Mouse (Mus musculus) ES-E14 (cell line): ENCODE measurements around the gene Zfp420.

Source experiments
- CHD2 ChIP-seq: IDR thresholded peaks from 2 replicates; pipeline ENCODE4 v1.6.1; 2014; ENCODE audit warnings: mild to moderate bottlenecking, low read depth, low read length, inconsistent platforms
- HCFC1 ChIP-seq: IDR thresholded peaks from 2 replicates; pipeline ENCODE4 v1.6.1; 2012; ENCODE audit warnings: low read length, inconsistent platforms, borderline replicate concordance; ENCODE audit not compliant: insufficient read depth
- MAFK ChIP-seq: IDR thresholded peaks from 2 replicates; pipeline ENCODE4 v1.6.1; 2014; ENCODE audit warnings: mild to moderate bottlenecking, low read depth, low read length, inconsistent platforms; ENCODE audit not compliant: insufficient read depth
- ZC3H11A ChIP-seq: IDR thresholded peaks from 2 replicates; pipeline ENCODE4 v1.6.1; 2012; ENCODE audit warnings: low read depth, mild to moderate bottlenecking, inconsistent platforms, low read length, borderline replicate concordance
- ZNF384 ChIP-seq: IDR thresholded peaks from 2 replicates; pipeline ENCODE4 v1.6.1; 2012; ENCODE audit warnings: low read depth, low read length, inconsistent platforms

DNA sequence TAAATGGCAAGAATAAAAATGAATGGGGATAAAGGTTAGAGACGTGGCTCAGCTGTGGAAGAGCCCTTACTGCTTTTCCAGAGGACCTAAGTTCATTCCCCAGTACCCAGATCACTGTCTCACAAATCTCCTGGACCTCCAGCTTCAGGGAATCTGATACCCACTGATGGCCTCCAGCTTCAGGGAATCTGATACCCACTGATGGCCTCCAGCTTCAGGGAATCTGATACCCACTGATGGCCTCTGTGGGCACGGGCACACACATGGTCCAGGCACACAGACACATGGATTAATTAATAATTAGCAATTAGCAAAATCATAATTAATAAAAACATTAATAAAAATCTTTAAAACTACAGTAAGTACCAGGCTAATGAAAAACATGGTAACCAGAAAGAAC, 63.0 kb downstream of the Zfp420 start:
- TF ChIP-seq ZC3H11A (no peak), CHD2 (no peak), HCFC1 (no peak), ZNF384 (no peak), MAFK (no peak)
